Mouse (Mus musculus) embryonic facial prominence, embryonic 15.5 days (tissue): ENCODE data around the gene Prkch. TPM values are rescaled to one million over a fixed set of nuclear protein-coding genes. Genes with fewer than 3 reads are reported as not detected.

Experiments
- ATAC-seq: fragments of 200-750 bp; cut with Nextera tagmentation; 2 replicates; pipeline ENCODE4 v1.8.0; 2017; ENCODE audit warnings: low read depth, moderate TSS enrichment; ENCODE audit not compliant: insufficient number of reproducible peaks, low FRiP score, low TSS enrichment
- H3K27ac ChIP-seq: fragments of 300-500 bp; sonication (generic); replicated peaks from 2 replicates; pipeline ENCODE4 v1.5.1; 2015; ENCODE audit warnings: mild to moderate bottlenecking, inconsistent platforms
- H3K27me3 ChIP-seq: fragments of 300-500 bp; sonication (generic); 2 replicates; pipeline ENCODE4 v1.6.1; 2015; ENCODE audit warnings: inconsistent platforms
- H3K36me3 ChIP-seq: fragments of 300-500 bp; sonication (generic); 2 replicates; pipeline ENCODE4 v1.6.1; 2015; ENCODE audit warnings: mild to moderate bottlenecking, inconsistent platforms
- H3K4me1 ChIP-seq: fragments of 300-500 bp; sonication (generic); 2 replicates; pipeline ENCODE4 v1.6.1; 2015; ENCODE audit warnings: inconsistent platforms
- H3K4me2 ChIP-seq: fragments of 300-500 bp; sonication (generic); replicated peaks from 2 replicates; pipeline ENCODE4 v1.6.1; 2015; ENCODE audit warnings: mild to moderate bottlenecking, inconsistent platforms
- H3K4me3 ChIP-seq: fragments of 300-500 bp; sonication (generic); replicated peaks from 2 replicates; pipeline ENCODE4 v1.5.1; 2015; ENCODE audit warnings: mild to moderate bottlenecking, inconsistent platforms
- H3K9ac ChIP-seq: fragments of 300-500 bp; sonication (generic); 2 replicates; pipeline ENCODE4 v1.6.1; 2015; ENCODE audit warnings: inconsistent platforms
- H3K9me3 ChIP-seq: fragments of 300-500 bp; sonication (generic); replicated peaks from 2 replicates; pipeline ENCODE4 v1.6.1; 2016; ENCODE audit warnings: inconsistent platforms
- WGBS: fragments of 180-500 bp; shearing (Covaris S2); methylation state at CpG from one replicate; pipeline ENCODE4 v1.1.7; 2015; 5-methylcytosine and 5-hydroxymethylcytosine counted together
- polyA plus RNA-seq: library from polyadenylated mRNA; unstranded; fragments of >200 nt; fragmentation: Nextera tagmentation; extraction: Ambion mirVana; gene quantifications from 2 replicates; pipeline ENCODE4 v1.2.1, GENCODE M21; 2015

The Prkch gene
- polyA plus RNA-seq, 1 experiment from 2014 or later: 21.0 TPM

- no peaks in the 10 kb centered on the region for H3K9me3 ChIP-seq
- H3K9ac ChIP-seq: no peak overlapping the region
- 41% methylated on average over 10 of the region's 10 CpGs for WGBS
- H3K36me3 ChIP-seq: no peaks in the 10 kb centered on the region
- H3K4me2 ChIP-seq: no peak overlapping the region
- no peak overlapping the region for H3K27ac ChIP-seq
- H3K4me1 ChIP-seq: peaks cover 13% of the 10 kb centered on the region; the same call in 1 of the 2 replicates
- no peak overlapping the region for H3K4me3 ChIP-seq
- no peaks in the 10 kb centered on the region for H3K27me3 ChIP-seq
- ATAC-seq: no peak
These were observed 217.9 kb downstream of the Prkch start for GRCm38 (mm10) chr12:73802379-73803057.

DNA sequence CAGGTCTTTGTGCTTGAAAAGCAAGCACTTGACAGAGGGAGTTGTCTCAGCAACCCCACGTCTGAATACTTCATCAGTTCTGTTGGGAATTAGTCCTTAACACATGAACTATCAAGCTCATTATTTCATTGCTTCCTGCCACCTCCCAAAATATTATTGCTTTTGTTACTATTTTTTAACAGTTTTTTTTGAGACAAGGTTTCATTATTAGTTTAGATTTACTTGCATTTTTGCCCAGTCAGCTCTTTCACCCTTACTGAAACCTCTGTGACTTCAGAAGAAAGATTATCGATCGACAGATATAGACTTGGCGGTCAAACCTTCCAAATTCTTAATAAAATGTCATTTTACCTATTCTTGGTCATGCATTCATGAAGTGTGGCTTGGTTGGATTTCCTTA is 219.3 kb downstream of the Prkch start:
- H3K9ac ChIP-seq: no peak overlapping the region
- H3K4me1 ChIP-seq: peaks cover 13% of the 10 kb centered on the region; the same call in 1 of the 2 replicates
- no peak for ATAC-seq
- 91% methylated on average over 4 of the region's 4 CpGs for WGBS
- no peak overlapping the region for H3K4me2 ChIP-seq
- no peaks in the 10 kb centered on the region for H3K27me3 ChIP-seq
- no peaks in the 10 kb centered on the region for H3K36me3 ChIP-seq
- no peak overlapping the region for H3K27ac ChIP-seq
- H3K9me3 ChIP-seq: no peaks in the 10 kb centered on the region
- no peak overlapping the region for H3K4me3 ChIP-seq

DNA sequence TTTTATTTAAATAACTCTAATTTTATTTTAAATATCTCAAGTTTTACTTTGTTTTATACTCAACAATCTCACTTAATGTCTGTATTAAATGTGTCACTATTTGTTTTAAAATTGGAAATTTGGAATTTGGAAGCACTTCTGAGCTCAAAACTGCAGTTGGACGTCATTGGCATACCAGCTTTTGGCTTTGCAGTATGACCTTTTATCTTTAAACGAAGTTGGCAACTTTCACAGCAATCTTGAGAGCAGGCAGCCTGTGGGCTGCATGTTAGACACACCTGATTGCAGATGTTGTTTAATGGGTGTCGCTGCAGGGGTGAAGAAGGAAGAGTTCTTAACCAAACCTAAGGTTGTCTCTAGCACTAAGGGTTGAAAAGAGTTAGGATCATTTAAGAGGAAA is 220.9 kb downstream of the Prkch start:
- Histone ChIP-seq H3K4me2 (no peak overlapping the region), H3K9ac (no peak overlapping the region), H3K9me3 (no peaks in the 10 kb centered on the region), H3K27me3 (no peaks in the 10 kb centered on the region), H3K36me3 (no peaks in the 10 kb centered on the region), H3K4me3 (no peak overlapping the region), H3K27ac (no peak overlapping the region), H3K4me1 (peaks cover 21% of the 10 kb centered on the region)
- ATAC-seq: no peak
- 64% methylated on average over 3 of the region's 3 CpGs for WGBS

DNA sequence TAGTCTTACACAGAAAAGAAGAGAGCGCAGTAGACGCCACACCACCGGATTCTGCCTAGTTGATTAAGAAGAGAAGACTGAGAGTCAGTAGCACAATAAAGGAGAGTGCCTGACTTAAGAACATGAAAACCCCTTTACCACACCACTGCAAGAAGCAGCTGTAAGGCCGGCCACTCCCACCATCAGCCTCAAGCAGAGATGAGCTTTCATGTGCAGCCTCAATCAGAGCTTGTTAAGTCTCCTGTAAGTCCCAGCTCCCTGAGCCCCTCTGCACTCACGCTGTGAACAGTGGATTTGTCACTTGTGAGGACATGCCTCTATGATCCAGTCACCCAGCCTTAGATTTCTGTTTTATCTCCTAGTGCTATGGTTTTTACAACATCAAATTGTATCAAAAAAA is 221.4 kb downstream of the Prkch start:
- Histone ChIP-seq H3K4me2 (no peak overlapping the region), H3K4me1 (peaks cover 22% of the 10 kb centered on the region), H3K4me3 (no peak overlapping the region), H3K36me3 (no peaks in the 10 kb centered on the region), H3K27ac (no peak overlapping the region), H3K27me3 (no peaks in the 10 kb centered on the region), H3K9ac (no peak overlapping the region), H3K9me3 (no peaks in the 10 kb centered on the region)
- WGBS: 58% methylated on average over 5 of the region's 5 CpGs
- no peak for ATAC-seq

DNA sequence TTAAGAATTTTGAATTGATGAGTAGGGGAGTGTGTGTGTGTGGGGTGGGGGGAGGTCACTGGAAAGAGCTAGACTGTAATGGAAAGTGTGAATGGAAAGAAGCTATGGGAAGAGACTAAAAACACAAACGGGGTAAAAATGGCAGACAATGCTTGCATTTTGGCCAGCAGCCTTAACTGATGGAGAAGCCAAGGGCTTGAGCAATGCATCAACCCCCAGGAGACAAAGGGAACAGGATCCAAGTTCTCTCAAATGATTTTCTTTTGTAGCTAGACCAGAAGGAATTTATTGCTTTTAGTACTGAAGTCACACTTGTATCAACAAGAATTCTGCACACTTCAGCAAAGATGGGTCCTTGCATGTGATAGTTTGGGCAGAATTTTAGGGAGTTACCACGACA is 222.6 kb downstream of the Prkch start:
- no peak overlapping the region for H3K4me3 ChIP-seq
- 62% methylated on average over 2 of the region's 2 CpGs for WGBS

GRCm38 (mm10) chr12:73810041-73810795 is 225.6 kb downstream of the Prkch start:
- peak overlapping the region; percentile 58 for H3K27ac ChIP-seq
- H3K27me3 ChIP-seq: no peaks in the 10 kb centered on the region
- 32% methylated on average over 13 of the region's 13 CpGs for WGBS
- H3K9me3 ChIP-seq: no peaks in the 10 kb centered on the region
- H3K4me3 ChIP-seq: no peak overlapping the region
- H3K9ac ChIP-seq: no peak overlapping the region
- H3K36me3 ChIP-seq: no peaks in the 10 kb centered on the region
- peaks cover 33% of the 10 kb centered on the region for H3K4me1 ChIP-seq
- peak; percentile 34; the same call in 1 of the 2 replicates for ATAC-seq
- H3K4me2 ChIP-seq: no peak overlapping the region

More for the DNA sequence above, 222.6 kb downstream of the Prkch start:
- Histone ChIP-seq H3K4me1 (peaks cover 29% of the 10 kb centered on the region), H3K36me3 (no peaks in the 10 kb centered on the region), H3K27me3 (no peaks in the 10 kb centered on the region), H3K4me2 (no peak overlapping the region), H3K9me3 (no peaks in the 10 kb centered on the region), H3K27ac (no peak overlapping the region; the same call in 1 of the 2 replicates), H3K9ac (no peak overlapping the region)
- no peak for ATAC-seq

DNA sequence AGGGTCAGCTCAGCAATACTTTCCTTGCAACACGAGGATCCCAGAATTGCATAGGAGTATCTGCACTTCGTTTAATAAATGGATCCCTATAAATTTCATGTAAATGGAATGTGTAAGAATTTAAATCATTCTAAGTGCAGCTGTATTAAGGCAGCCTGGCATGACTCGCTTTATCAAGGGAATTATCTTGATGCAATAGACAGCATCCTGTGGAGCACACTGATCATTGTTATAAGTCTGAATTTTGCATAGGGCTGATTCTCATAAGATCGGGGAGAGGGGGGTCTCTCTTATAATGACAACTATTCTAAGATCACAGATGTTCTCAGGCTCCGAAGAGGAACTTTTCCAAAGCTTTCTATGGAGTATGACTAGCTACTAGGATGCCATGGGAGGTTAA is 226.3 kb downstream of the Prkch start:
- ATAC-seq: no peak
- Histone ChIP-seq H3K9ac (no peak overlapping the region), H3K36me3 (no peaks in the 10 kb centered on the region), H3K9me3 (no peaks in the 10 kb centered on the region), H3K4me2 (no peak overlapping the region), H3K27me3 (no peaks in the 10 kb centered on the region), H3K4me1 (peaks cover 33% of the 10 kb centered on the region), H3K27ac (0 out of 2 replicates have a peak overlapping the region, but pooled peaks have one; percentile 13), H3K4me3 (no peak overlapping the region)
- WGBS: 41% methylated on average over 5 of the region's 5 CpGs

DNA sequence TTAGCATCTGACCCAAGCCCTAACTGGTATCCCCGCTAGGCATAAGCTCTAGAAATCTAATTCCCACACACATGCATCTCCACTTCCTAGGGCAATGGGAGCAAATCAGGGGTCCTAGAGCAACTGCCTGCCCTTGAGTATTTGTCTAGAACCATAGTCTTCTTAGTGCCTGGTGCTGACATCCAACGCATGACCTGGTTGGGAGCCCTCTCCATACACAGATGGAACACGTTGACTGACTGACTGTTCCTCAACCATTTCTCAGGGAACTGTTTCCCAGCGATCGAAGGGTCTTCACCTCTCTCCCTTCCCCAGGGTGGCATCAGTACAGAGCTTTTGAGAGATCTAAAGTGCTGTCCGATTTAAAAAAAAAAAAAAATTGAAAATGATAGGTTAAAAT is 227.6 kb downstream of the Prkch start:
- Histone ChIP-seq H3K4me3 (no peak overlapping the region), H3K9me3 (no peaks in the 10 kb centered on the region), H3K36me3 (no peaks in the 10 kb centered on the region), H3K4me2 (no peak overlapping the region), H3K27ac (no peak overlapping the region; the same call in 1 of the 2 replicates), H3K4me1 (peaks cover 33% of the 10 kb centered on the region), H3K27me3 (no peaks in the 10 kb centered on the region), H3K9ac (no peak overlapping the region)
- no peak for ATAC-seq
- 72% methylated on average over 6 of the region's 6 CpGs for WGBS

DNA sequence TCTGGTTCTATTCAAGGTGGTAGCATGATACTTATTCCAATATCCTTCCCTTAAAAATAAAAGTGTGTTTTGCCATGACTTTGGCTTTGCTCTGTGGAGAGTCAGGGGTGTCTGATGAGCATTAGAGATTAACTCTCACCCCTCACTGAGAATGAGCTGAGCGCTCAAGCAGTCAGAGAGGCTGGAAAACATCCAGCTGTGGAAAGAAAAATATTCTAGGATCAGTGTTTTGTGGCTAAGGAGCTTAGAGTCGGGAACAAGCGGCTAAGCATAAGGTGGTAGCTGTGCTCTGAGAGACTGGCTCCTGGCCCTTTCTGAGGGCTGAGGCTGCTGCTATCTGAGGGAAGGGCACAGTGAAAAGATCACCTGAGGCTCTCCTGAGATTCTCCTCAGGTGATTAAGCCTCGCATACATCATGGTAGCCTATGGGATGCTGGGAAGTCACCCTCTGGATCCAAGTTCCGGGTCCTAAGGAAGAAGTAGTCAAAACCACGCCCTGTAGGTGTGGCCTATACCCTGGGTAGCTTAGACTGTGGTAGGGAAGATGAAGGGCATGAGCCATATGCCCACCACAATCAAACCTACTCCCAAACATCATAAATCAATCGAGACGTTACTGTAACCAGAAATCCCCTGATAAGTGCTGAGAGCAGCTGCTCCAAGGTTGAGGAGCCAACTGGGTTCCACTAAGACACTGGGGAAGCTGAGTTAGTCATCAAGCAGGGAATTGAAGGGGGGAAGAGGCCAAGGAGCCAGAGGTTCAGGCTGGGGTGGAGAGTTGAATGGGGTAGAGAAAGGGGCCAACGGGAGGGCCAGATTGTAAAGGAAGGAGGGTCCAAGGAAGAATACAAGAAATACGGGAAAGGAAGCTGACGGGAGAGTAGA is 228.7 kb downstream of the Prkch start:
- Histone ChIP-seq H3K27me3 (no peaks in the 10 kb centered on the region), H3K9ac (no peak overlapping the region), H3K4me3 (no peak overlapping the region), H3K36me3 (no peaks in the 10 kb centered on the region), H3K27ac (peak overlapping the region; percentile 58), H3K4me2 (no peak overlapping the region), H3K4me1 (peaks cover 33% of the 10 kb centered on the region), H3K9me3 (no peaks in the 10 kb centered on the region)
- WGBS: 62% methylated on average over 11 of the region's 11 CpGs
- ATAC-seq: no peak

DNA sequence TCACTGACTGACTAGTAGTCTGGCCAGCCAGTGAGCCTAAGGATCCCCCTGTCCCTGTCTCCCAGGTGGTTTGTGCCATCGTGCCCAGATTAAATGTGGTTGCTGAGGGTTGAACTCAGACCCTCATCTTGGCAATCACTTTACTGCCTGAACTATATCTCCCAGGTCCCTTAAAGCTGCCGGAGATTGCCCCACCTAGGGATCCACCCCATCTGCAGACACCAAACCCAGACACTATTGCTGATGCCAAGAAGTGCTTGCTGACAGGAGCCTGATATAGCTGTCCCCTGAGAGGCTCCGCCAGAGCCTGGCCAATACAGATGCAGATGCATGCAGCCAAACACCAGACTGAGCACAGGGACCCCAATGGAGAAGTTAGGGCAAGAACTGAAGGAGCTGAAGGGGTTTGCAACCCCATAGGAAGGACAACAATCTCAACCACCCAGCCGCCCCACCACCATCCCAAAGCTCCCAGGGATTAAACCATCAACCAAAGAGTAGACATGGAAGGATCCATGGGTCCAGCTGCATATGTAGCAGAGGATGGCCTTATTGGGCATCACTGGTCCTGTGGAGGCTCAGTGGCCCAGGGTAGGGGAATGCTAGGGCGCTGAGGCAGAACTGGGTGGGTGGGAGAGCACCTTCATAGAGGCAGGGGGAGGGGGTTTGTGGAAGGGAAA is 229.6 kb downstream of the Prkch start:
- ATAC-seq: no peak
- no peaks in the 10 kb centered on the region for H3K9me3 ChIP-seq

More for the DNA sequence above, 229.6 kb downstream of the Prkch start:
- Histone ChIP-seq H3K4me1 (peaks cover 33% of the 10 kb centered on the region), H3K4me3 (no peak overlapping the region), H3K27me3 (no peaks in the 10 kb centered on the region), H3K9ac (no peak overlapping the region), H3K27ac (no peak overlapping the region), H3K4me2 (no peak overlapping the region), H3K36me3 (no peaks in the 10 kb centered on the region)
- WGBS: 87% methylated on average over 5 of the region's 5 CpGs
